Comparison of ENCODE assay signal across 8 mouse cellular contexts in genomic region chr11:62878728-62879127, GRCm38 (mm10). TPM values are rescaled to one million over a fixed set of nuclear protein-coding genes. Genes with fewer than 3 reads are reported as not detected.
A peak's percentile ranks its signal among the peaks of the same experiment; 100 is the strongest.
DNase-seq lines count a peak whose midpoint lies in the region; ATAC-seq and TF ChIP-seq lines count a peak whose summit lies in the region.

No protein-coding gene starts in this region.

- H3K9me3 ChIP-seq in embryonic facial prominence, embryonic 10.5 days = no peaks in the 10 kb centered on the region
- no peaks in the 10 kb centered on the region for H3K9me3 ChIP-seq in hindbrain, embryonic 13.5 days
- no peaks in the 10 kb centered on the region for H3K9me3 ChIP-seq in midbrain, embryonic 15.5 days

- H3K9ac ChIP-seq in hindbrain, embryonic 13.5 days = no peak overlapping the region
- 0 out of 2 replicates have a peak overlapping the region, but pooled peaks have one; percentile 5 for H3K9ac ChIP-seq in midbrain, embryonic 15.5 days

- TF ChIP-seq CTCF in left cerebral cortex, adult 2 months (IDR thresholded peaks at IDR 0.05) = no peak

- ATAC-seq in hindbrain, embryonic 13.5 days (ENCODE audit: low FRiP score) = peak; percentile 30; the same call in 1 of the 2 replicates
- peak; percentile 41 for ATAC-seq in midbrain, embryonic 15.5 days (replicated peaks)

- peaks cover 12% of the 10 kb centered on the region for H3K4me1 ChIP-seq in embryonic facial prominence, embryonic 10.5 days
- peaks cover 9% of the 10 kb centered on the region for H3K4me1 ChIP-seq in hindbrain, embryonic 13.5 days (replicated peaks)
- peaks cover 10% of the 10 kb centered on the region; the same call in 1 of the 2 replicates for H3K4me1 ChIP-seq in midbrain, embryonic 15.5 days

- H3K4me3 ChIP-seq in left cerebral cortex, adult 2 months = peak overlapping the region; percentile 73
- H3K4me3 ChIP-seq in embryonic facial prominence, embryonic 10.5 days = peak overlapping the region; percentile 72
- H3K4me3 ChIP-seq in hindbrain, embryonic 13.5 days = peak overlapping the region; percentile 73
- H3K4me3 ChIP-seq in midbrain, embryonic 15.5 days = peak overlapping the region; percentile 57

- no peak for DNase-seq in left cerebral cortex, adult 2 months (ENCODE audit: extremely low spot score in 1 of 2, low spot score in 2 of 2)
- DNase-seq in left cerebral cortex, adult 11 months (ENCODE audit: low spot score) = no peak
- no peak for DNase-seq in embryonic facial prominence, embryonic 10.5 days (ENCODE audit: low spot score)
- DNase-seq in retina, embryonic 14.5 days (ENCODE audit: low spot score) = no peak
- no peak for DNase-seq in gastrocnemius, postnatal 36 days
- DNase-seq in yolk sac, embryonic 10.5 days (ENCODE audit: low spot score) = no peak

- WGBS in embryonic facial prominence, embryonic 10.5 days = 32% methylated on average over 9 of the region's 9 CpGs
- WGBS in hindbrain, embryonic 13.5 days = 32% methylated on average over 9 of the region's 9 CpGs
- 29% methylated on average over 9 of the region's 9 CpGs for WGBS in midbrain, embryonic 15.5 days

- H3K27ac ChIP-seq in left cerebral cortex, adult 2 months = peak overlapping the region; percentile 76
- H3K27ac ChIP-seq in embryonic facial prominence, embryonic 10.5 days (replicated peaks) = peak overlapping the region; percentile 87; the same call in 1 of the 2 replicates
- 0 out of 2 replicates have a peak overlapping the region, but pooled peaks have one; percentile 46 for H3K27ac ChIP-seq in hindbrain, embryonic 13.5 days
- 0 out of 2 replicates have a peak overlapping the region, but pooled peaks have one; percentile 35 for H3K27ac ChIP-seq in midbrain, embryonic 15.5 days

- intact Hi-C loops in left cerebral cortex, adult 2 months (cut with DNase I) = no loop called here
- intact Hi-C loops in gastrocnemius, postnatal 36 days (cut with DNase I) = no loop called here

- no peaks in the 10 kb centered on the region for H3K27me3 ChIP-seq in embryonic facial prominence, embryonic 10.5 days (replicated peaks; ENCODE audit: low read depth, poor library complexity, severe bottlenecking)
- H3K27me3 ChIP-seq in hindbrain, embryonic 13.5 days = no peaks in the 10 kb centered on the region
- no peaks in the 10 kb centered on the region for H3K27me3 ChIP-seq in midbrain, embryonic 15.5 days (replicated peaks)

- peaks cover 12% of the 10 kb centered on the region for H3K36me3 ChIP-seq in embryonic facial prominence, embryonic 10.5 days (replicated peaks)
- H3K36me3 ChIP-seq in hindbrain, embryonic 13.5 days = peaks cover 10% of the 10 kb centered on the region; the same call in 1 of the 2 replicates
- no peaks in the 10 kb centered on the region for H3K36me3 ChIP-seq in midbrain, embryonic 15.5 days (replicated peaks)

- peak overlapping the region; percentile 58 for H3K4me2 ChIP-seq in hindbrain, embryonic 13.5 days
- peak overlapping the region; percentile 60 for H3K4me2 ChIP-seq in midbrain, embryonic 15.5 days

RNA-seq across cellular contexts. Expression of gene Tvp23b, which starts 0.5 kb away (rescaled TPM):
- 10 to 100 TPM; 29.2 to 31.4 TPM for total RNA-seq in left cerebral cortex, adult 2 months (2021)
- polyA plus RNA-seq in embryonic facial prominence, embryonic 10.5 days (2016; fragmentation: Nextera tagmentation; extraction: Ambion mirVana) = 45.4 and 50.0 TPM in 2 replicates
- polyA plus RNA-seq in hindbrain, embryonic 13.5 days (2015; fragmentation: Nextera tagmentation; extraction: Ambion mirVana) = 56.7 and 58.6 TPM in 2 replicates
- 56.9 and 58.7 TPM in 2 replicates for polyA plus RNA-seq in midbrain, embryonic 15.5 days (2015; fragmentation: Nextera tagmentation; extraction: Ambion mirVana)
- total RNA-seq in gastrocnemius, postnatal 36 days (2021) = 1 to 10 TPM; 5.9 to 6.6 TPM

RNA-seq across cellular contexts. Expression of gene Fbxw10, which starts 31.9 kb away (rescaled TPM):
- total RNA-seq in left cerebral cortex, adult 2 months (2021) = 1 to 10 TPM in 1 of 2 experiments, under 1 TPM in 1; 0.96 to 1.2 TPM
- polyA plus RNA-seq in embryonic facial prominence, embryonic 10.5 days (2016; fragmentation: Nextera tagmentation; extraction: Ambion mirVana) = 0.40 and 0.81 TPM in 2 replicates
- polyA plus RNA-seq in hindbrain, embryonic 13.5 days (2015; fragmentation: Nextera tagmentation; extraction: Ambion mirVana) = 0.34 and 0.40 TPM in 2 replicates
- 0.41 and 0.50 TPM in 2 replicates for polyA plus RNA-seq in midbrain, embryonic 15.5 days (2015; fragmentation: Nextera tagmentation; extraction: Ambion mirVana)
- under 1 TPM; 0.15 to 0.25 TPM for total RNA-seq in gastrocnemius, postnatal 36 days (2021)

RNA-seq across cellular contexts. Expression of gene Trim16, which starts 58.7 kb away (rescaled TPM):
- 1 to 10 TPM; 2.4 to 4.0 TPM for total RNA-seq in left cerebral cortex, adult 2 months (2021)
- 2.9 and 3.7 TPM in 2 replicates for polyA plus RNA-seq in embryonic facial prominence, embryonic 10.5 days (2016; fragmentation: Nextera tagmentation; extraction: Ambion mirVana)
- polyA plus RNA-seq in hindbrain, embryonic 13.5 days (2015; fragmentation: Nextera tagmentation; extraction: Ambion mirVana) = 6.8 and 7.9 TPM in 2 replicates
- 6.2 and 6.8 TPM in 2 replicates for polyA plus RNA-seq in midbrain, embryonic 15.5 days (2015; fragmentation: Nextera tagmentation; extraction: Ambion mirVana)
- 10 to 100 TPM; 34.2 to 40.7 TPM for total RNA-seq in gastrocnemius, postnatal 36 days (2021)

Comparison
In these comparisons a context has a peak if more than half of its experiments do, and no peak if none do; other contexts are left out.
1. H3K27ac ChIP-seq: peak in every context shown above with its lines; median percentile 87 in embryonic facial prominence, embryonic 10.5 days; 76 in left cerebral cortex, adult 2 months; 46 in hindbrain, embryonic 13.5 days; 35 in midbrain, embryonic 15.5 days.